Mouse (Mus musculus) heart, adult 8-10 months (tissue): ENCODE data around the gene Tln1. TPM values are rescaled to one million over a fixed set of nuclear protein-coding genes. Genes with fewer than 3 reads are reported as not detected.
"Not testable (repeated sequence)": the region's sequence is repeated elsewhere in the genome, so short reads cannot be mapped to it uniquely, and the experiment has no call there.

ENCODE experiments used
- DNase-seq: peaks from one replicate; pipeline ENCODE4 v3.0.0; 2022; ENCODE audit warnings: low spot score
- total RNA-seq, 4 experiments: library from RNA; stranded (reverse); gene quantifications; 2 replicates each; pipeline ENCODE4 v1.2.4; 2022

Tln1 gene
- total RNA-seq, 4 experiments from 2014 or later: 96.1 to 117 (median 101) TPM

GRCm38 (mm10) chr4:43578376-43579204 lies 16.1 kb upstream of the Tln1 start, which contains the start of the genes Rgp1 and Gba2:
Rgp1 (plus strand) TSS chr4:43578715.
Gba2 (minus strand) TSS chr4:43578873.
- DNase-seq: peak; percentile 87

GRCm38 (mm10) chr4:43577237-43577881 lies 14.9 kb upstream of the Tln1 start:
- DNase-seq: no peak

- no peak for DNase-seq
Measured at GRCm38 (mm10) chr4:43575356-43575755, 12.9 kb upstream of the Tln1 start.

- DNase-seq: no peak
Measured at GRCm38 (mm10) chr4:43573561-43573960, 11.1 kb upstream of the Tln1 start.

- DNase-seq: no peak
Measured at GRCm38 (mm10) chr4:43571395-43572045, 9.0 kb upstream of the Tln1 start.

- no peak for DNase-seq
Measured at GRCm38 (mm10) chr4:43567140-43567539, 4.6 kb upstream of the Tln1 start.

DNA sequence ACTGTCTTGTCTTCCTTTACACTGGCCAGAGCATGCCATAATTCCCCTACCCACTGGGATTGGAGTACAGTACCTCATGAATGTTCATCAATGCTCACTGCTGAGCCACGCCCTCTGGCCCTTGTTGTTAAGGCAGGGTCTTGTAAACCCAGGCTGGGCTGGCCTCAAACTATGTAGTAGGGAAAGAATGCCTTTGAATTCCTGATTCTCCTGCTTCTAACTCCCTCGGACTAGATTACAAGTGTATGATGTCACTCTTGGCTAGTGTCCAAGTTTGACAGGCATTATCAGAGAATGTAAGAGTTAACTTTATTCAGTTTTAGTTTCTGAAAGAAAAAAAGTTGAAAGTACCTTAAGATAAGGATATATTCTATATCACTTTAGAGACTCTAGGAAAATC lies 1.7 kb upstream of the Tln1 start:
- no peak for DNase-seq

- no peak for DNase-seq
Measured at GRCm38 (mm10) chr4:43563601-43563875, 1.0 kb upstream of the Tln1 start.

GRCm38 (mm10) chr4:43562769-43563600 lies 494 bp upstream of the Tln1 start:
- DNase-seq: no peak

GRCm38 (mm10) chr4:43561436-43561996 lies 975 bp downstream of the Tln1 start:
- DNase-seq: no peak

DNA sequence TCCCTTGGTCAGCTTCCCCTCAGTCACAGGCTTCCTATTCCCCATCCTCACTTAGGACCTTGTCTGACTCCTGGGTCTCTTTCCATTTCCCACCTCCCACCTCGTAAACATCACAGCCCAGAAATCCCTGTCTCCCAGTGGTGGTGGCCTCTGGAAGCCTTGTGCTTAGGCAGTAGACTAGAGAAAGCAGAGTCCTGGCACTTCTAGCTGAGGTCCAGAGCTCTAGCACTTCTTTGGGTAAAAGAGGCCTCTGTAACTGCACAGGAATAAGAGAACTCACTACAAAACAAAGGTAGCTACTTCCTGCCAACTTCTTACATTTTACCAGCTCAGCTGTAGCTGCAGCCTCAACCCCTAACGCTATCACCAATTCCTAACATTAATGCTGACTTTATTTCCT lies 1.5 kb downstream of the Tln1 start:
- no peak for DNase-seq

- peak; percentile 72 for DNase-seq
Measured at GRCm38 (mm10) chr4:43560243-43560611, 2.3 kb downstream of the Tln1 start.

- DNase-seq: no peak
Measured at GRCm38 (mm10) chr4:43559519-43560242, 2.8 kb downstream of the Tln1 start.

DNA sequence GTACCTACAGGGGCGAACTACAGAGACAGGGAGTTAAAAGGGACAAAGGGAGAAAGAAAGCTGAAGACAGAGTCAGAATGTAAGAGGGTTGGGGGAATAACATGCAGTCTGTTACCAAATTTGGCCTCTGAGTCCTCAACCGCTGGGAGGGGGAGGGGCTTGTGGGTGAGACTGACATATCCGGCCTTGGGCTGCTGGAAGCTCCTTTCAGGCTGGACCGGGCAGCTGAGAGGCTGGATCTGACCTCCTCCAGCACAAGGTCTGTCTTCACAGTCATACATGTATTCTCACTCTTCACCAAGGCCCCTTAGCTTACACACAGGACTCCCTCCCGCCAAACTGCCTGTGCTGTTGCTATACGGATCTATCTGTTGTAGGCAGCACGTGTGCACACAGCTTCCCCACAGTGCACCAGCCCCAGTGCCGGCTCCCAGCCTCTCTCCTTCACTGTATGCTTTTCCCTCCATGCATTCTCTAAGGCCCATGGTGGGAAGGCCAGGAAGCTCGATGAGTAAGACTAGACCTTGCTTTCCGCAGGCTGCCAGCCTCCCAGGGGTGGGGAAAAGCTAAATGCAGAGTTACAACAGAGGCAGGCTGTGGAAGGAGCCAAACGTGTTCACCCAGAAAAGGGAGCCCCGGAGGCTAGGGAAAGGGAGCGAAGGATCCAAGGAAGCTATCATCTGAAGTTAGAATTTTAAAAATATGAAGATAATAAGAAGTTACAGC lies 3.7 kb downstream of the Tln1 start:
- peak; percentile 70 for DNase-seq

DNA sequence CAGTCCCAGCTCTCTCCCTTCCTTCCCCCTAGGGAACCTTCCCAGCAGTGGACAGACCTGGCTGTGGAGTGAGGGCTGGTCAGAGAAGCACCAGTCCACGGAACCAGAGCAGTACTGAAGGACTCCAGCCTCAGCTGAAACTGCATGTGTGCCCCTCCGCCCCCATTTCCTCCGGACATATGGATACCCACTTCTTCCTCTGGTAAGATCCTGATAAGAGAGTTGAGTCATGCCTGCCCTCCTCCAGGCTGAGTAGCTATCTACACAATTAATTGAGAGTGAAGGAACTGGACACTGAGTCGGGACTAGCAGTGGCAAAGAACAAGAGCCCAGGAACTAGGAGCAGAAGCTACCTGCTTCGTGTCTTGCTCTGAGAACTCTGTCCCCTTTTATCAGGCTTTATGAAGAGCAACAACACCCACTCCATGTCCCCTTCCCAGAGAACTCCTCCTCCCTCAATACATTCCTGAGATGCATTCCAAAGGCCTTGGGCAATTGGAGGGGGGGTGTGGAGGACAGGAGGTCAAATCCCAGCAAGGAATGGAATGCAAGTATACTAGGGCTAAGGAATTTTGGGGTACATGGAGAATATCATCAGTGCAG lies 4.4 kb downstream of the Tln1 start:
- no peak for DNase-seq

- DNase-seq: no peak
Measured at GRCm38 (mm10) chr4:43555926-43556325, 6.6 kb downstream of the Tln1 start.

DNA sequence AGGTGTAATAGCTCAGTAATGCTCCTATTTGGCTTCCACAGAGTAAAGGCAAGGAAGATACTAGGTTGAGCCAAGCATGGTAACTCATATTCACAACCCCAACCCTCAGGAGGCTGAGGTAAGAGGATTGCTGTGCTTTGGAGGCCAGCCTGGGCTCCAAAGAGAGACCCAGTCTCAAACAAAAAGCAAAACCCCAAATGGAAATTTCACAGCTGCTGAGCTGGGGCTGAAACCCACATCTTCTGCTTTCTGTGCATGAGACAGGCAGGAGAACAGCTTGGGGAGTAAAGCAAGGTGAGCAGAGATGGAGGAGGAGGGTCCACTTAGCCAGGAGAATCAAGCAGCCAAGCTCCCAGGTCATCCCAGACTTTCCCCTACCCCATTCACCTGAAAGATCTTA lies 8.6 kb downstream of the Tln1 start:
- no peak for DNase-seq

GRCm38 (mm10) chr4:43552437-43552836 lies 10.1 kb downstream of the Tln1 start:
- no peak for DNase-seq

DNA sequence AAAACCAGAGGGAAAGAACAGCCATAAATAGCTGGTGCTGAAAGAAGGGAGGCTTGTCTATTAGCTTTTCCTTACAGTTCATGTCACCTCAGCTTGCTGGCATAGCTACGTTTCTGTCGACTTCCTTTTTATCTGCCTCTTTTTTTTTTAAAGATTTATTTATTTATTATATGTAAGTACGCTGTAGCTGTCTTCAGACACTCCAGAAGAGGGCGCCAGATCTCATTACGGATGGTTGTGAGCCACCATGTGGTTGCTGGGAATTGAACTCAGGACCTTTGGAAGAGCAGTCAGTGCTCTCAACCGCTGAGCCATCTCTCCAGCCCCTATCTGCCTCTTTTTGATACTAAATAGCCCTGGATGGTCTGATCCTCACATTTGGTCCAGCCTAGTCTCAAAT lies 10.6 kb downstream of the Tln1 start:
- DNase-seq: not testable (repeated sequence)

- no peak for DNase-seq
Measured at GRCm38 (mm10) chr4:43549055-43549454, 13.4 kb downstream of the Tln1 start.
